Mouse (Mus musculus) retina, postnatal 1 day (tissue): Measurements from ENCODE around the gene Gm5416.
"Not testable (repeated sequence)": the region's sequence is repeated elsewhere in the genome, so short reads cannot be mapped to it uniquely, and the experiment has no call there.

ENCODE experiments used
- DNase-seq: peaks from one replicate; pipeline ENCODE4 v3.0.0-alpha.2; 2012

Gene Gm5416

GRCm38 (mm10) chr16:36209967-36210453, at the start of gene Gm5416:
Gene Gm5416, plus strand, starts transcription at chr16:36210403.
- DNase-seq, result no peak

- DNase-seq, result not testable (repeated sequence)
Measured at GRCm38 (mm10) chr16:36167841-36168240, 42.4 kb upstream of the Gm5416 start.

DNA sequence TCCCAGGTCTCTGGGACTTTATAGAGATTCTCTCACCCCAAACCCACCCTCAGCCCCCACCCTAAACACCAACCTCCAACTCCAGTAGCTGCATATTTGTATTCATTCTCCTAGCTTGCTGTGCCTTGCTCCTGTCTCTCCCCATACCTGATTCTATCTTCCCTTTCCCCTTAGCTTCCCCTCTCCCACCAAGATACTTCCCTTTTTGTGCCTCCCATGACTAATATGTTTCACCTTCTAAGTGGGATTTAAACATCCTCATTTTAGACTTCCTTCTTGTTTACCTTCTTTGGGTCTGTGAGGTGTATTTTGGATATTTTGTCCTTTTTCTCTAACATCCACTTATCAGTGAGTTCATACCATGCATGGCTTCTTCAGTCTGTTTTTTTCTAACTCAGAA, 34.1 kb upstream of the Gm5416 start:
- DNase-seq, result no peak

DNA sequence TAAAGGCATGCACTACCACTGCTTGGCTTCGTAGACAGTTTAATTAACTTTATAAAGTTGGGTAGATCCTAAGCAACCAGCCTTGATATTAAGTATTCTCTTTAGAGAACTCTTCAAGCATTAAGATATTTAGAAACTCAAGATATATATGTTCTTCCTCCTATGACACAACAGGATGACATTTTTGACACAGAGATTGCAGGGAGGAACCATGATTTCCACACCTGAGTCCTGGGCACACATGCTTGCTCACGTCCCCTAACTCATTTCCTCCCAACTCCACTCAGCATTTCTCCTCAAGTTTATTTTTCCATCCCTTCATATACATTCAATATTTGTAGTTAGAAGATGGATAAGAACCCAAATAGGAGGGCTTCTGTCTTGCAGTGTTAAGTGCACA, 30.3 kb upstream of the Gm5416 start:
- DNase-seq, result no peak

DNA sequence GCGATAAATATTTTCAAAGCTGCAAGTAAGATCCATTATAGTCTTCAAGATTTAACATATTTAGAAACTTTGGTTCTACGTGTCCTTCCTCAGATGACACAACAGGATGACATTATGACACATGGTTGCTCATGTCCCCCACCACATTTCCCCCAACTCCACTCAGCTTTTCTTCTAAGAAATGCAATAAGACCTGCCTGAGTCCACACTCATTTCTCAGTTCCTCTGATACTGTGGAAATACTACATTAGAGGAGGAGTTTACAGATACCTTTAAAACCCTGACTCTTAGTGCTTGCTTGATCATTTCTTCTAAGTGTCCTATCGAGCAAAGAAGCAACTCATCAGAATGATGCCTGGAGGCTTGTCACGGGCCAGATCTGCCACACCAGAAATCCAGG, 26.3 kb upstream of the Gm5416 start, which contains the start of gene Gm5483:
TSS of gene Gm5483 (plus strand) at position 301 of the 400 bp plus-strand sequence.
- DNase-seq, result not testable (repeated sequence)

DNA sequence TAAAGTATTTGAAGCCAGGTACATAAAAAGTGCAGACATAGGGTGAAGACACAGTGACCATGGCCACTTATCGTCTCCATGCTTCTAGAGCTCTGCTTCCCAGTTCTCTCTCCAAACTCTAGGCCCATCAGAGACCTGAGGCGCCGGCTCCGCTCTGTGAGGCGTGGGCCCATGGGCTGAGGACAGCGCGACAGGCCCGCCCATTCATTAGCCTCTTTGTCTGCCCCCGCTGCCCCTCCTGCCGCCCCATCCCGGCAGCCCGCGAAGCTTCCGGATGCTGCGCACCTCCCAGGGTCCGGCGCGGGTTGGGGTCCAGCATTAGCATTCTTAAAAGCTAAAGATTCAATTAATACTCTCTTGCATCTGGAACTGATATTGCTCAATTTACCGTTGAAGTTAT, 11.0 kb upstream of the Gm5416 start:
- DNase-seq, result peak; percentile 8

DNA sequence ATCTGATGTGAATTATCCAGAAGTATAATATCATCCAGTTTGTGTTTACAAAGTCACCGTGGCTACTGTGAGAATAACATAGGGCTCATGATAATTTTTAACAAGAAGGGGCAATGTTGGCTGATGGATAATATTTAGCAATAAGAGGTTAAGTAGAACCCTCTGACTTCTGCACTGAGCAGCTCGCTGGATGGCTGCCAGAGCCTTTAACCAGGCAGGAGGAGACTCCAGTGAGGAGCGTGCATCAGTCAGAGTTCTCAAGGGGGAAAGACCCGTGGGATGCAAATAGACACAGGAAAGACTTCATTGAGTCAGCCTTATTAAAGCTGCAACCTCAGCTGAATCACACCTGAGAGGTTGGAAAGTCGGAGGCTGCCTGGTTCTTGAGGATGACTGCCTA, 6.4 kb upstream of the Gm5416 start:
- no peak for DNase-seq

DNA sequence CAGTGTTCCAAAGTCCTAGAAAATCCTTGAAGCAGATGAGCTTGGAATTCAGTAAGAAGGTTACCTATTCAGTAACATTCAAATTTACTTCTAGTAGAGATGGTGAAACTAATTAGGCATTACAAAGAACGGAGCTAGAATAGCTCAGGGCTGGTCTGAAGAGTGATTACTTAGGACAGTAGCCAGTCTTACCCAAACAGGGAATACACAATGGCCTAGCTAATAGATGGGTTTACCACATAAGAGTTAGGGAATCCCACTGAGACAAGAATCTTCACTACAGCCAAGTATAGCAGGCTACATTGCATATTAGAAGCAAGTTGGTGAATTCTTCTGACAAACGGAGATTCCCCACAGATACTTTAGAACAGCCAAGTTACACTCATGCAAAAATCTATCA, 4.5 kb upstream of the Gm5416 start:
- DNase-seq, result not testable (repeated sequence)

DNA sequence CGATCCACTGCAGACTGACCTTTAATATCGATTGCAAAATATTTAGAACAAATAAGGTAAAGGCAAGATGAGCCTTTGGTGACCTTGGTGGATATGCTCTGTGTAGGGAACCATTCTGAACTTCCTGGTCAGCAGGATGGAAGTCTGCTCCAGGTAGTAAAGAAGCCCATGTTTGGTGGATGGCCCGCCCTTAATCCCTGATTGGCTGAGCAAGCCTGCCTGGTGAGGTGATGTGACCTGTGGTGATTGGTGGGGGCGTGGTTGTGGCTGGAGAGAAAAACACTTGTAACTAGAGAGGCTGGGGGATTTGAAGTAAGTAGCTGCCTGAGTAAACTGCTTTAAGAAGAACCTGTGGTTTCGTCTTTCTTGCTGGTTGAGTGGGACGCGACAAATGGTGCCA, 11.0 kb downstream of the Gm5416 start, which contains the start of gene 2010005H15Rik:
TSS of gene 2010005H15Rik (plus strand) at position 301 of the 400 bp plus-strand sequence.
- DNase-seq, result not testable (repeated sequence)

- DNase-seq, result not testable (repeated sequence)
Measured at GRCm38 (mm10) chr16:36260585-36260984, 50.4 kb downstream of the Gm5416 start.
